Mouse (Mus musculus): ENCODE results near the gene Acat2. TPM values are rescaled to one million over a fixed set of nuclear protein-coding genes. Genes with fewer than 3 reads are reported as not detected.

The Acat2 gene
- 82.3 TPM for polyA plus RNA-seq (2014; fragmentation: Illumina TruSeq; extraction: RNeasy Lipid Tissue Mini Kit (QIAGEN cat#74804); ENCODE audit: low read depth, low replicate concordance)

DNA sequence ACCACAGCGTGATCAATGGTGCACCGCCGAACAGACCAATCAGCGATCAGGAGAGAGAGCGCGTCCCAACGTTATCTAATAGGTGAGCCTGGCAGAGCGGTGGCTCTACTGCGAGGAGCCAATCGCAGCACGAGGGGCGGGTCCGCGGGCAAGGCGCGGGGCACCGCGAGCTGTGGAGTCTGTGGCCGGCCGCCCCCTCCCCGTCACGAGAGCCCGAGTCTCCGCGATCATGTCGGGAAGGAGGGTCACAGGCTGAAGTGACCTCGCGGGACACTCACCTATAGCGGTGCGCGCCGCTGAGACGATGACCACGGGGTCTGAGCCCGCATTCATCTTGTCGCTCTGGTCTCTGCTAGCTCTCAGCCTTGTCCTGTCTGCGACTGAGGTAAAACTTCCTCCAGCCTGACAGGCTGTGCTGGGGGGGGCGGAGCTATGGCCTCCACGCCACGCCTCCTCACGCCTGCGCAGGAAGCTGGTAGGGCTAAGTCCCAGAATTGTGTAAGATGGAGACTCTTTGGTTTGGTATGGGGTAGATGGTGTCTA lies at the start of gene Acat2:
TSS of gene Acat2 (minus strand) at position 417 of the 543 bp plus-strand sequence.

GRCm38 (mm10) chr17:13006546-13006945 lies 46.0 kb upstream of the Acat2 start, which contains the start of gene Sod2:
Gene Sod2, plus strand, starts transcription at chr17:13006846.

DNA sequence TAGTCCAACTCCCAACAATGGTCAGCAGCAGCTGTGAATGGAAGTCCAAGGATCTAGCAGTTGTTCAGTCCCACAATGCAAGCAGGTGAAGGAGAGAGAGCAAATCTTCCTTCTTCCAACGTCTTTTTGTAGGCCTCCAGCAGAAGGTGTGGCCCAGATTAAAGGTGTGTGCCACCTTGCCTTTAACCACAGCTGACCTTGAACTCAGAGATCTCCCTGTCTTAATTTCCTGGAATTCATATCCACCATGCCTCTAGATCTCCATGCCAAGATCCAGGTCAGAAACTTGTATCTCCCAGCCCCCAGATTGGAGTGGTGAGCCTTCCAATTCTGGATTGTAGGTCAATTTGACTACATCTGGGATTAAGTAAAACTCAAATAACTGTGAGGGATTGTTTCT lies 33.5 kb upstream of the Acat2 start, which contains the start of gene Wtap:
TSS of gene Wtap (minus strand) at position 101 of the 400 bp plus-strand sequence.

DNA sequence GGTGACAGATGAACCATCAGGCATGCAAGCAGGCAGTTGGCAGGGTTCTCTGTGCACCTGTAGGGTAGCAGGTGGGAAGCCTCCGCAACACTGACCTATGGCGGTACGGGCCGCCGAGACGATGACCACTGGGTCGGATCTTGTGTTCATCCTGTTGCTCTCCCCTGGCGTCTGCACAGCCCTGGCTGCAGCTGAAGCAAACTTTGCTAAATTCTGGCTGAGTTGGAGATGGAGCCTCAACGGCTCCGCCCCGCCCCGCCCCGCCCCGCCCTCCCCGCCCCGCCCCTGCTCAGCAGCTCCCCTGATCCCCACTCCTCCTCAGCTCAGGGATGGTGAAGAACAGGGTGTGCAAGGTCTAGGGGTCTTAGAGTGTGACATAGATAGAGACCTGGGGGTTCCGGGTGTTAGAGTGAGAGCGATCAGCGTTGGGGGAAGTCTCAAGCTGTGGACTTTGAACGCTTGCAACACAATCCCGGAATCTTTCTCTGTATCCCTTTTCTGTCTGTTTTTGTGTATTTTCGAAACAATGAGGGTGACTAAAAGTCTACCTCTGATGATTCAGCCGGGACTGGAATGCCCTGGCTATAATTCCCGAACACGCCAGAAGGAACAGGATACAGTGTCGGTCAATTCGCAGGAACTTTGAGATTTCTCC lies 20.3 kb downstream of the Acat2 start, which contains the start of gene Acat3:
TSS of gene Acat3 (minus strand) at position 450 of the 655 bp plus-strand sequence.

GRCm38 (mm10) chr17:12915881-12916583 lies 44.5 kb downstream of the Acat2 start, which contains the start of gene Mrpl18:
Gene Mrpl18, minus strand, starts transcription at chr17:12916345.

DNA sequence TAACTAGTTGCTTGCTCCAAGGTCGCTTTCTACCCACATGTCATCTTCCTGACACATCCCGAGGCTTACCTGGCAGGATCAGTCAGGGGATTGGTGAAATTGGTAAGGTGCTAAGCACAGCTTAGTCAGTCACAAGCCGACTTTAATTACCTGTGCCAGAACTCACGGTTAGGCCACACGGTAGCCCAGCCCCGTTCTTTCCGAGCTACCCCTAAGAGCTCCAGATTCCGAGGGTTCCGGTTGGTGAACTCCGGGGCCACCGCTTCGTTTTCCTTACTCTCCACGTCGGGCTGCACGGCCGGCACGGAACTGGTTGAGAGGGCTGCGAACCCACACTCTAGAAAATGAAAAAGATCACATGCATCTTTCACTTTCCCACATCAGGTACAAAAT lies 45.1 kb downstream of the Acat2 start, which contains the start of gene Tcp1:
TSS of gene Tcp1 (plus strand) at position 214 of the 393 bp plus-strand sequence.

GRCm38 (mm10) chr17:12909361-12910280 lies 50.9 kb downstream of the Acat2 start, which contains the start of gene Pnldc1:
Gene Pnldc1, minus strand, starts transcription at chr17:12910230.

Other genes starting within 250 kb of the Acat2 start
- 15.0 TPM for gene Igf2r, start 191.1 kb downstream of the Acat2 start, polyA plus RNA-seq (2014; fragmentation: Illumina TruSeq; extraction: RNeasy Lipid Tissue Mini Kit (QIAGEN cat#74804); ENCODE audit: low read depth, low replicate concordance)
- 0.89 TPM for gene Mas1, start 92.6 kb downstream of the Acat2 start, polyA plus RNA-seq (2014; fragmentation: Illumina TruSeq; extraction: RNeasy Lipid Tissue Mini Kit (QIAGEN cat#74804); ENCODE audit: low read depth, low replicate concordance)
- 0.28 TPM for gene Mrgprh, start 84.7 kb downstream of the Acat2 start, polyA plus RNA-seq (2014; fragmentation: Illumina TruSeq; extraction: RNeasy Lipid Tissue Mini Kit (QIAGEN cat#74804); ENCODE audit: low read depth, low replicate concordance)
- 0.28 TPM for gene Pnldc1, start 50.5 kb downstream of the Acat2 start, polyA plus RNA-seq (2014; fragmentation: Illumina TruSeq; extraction: RNeasy Lipid Tissue Mini Kit (QIAGEN cat#74804); ENCODE audit: low read depth, low replicate concordance)
- gene Tcp1, start 45.0 kb downstream of the Acat2 start, polyA plus RNA-seq (2014; fragmentation: Illumina TruSeq; extraction: RNeasy Lipid Tissue Mini Kit (QIAGEN cat#74804); ENCODE audit: low read depth, low replicate concordance) = 507 TPM
- gene Mrpl18, start 44.4 kb downstream of the Acat2 start, polyA plus RNA-seq (2014; fragmentation: Illumina TruSeq; extraction: RNeasy Lipid Tissue Mini Kit (QIAGEN cat#74804); ENCODE audit: low read depth, low replicate concordance) = 107 TPM
- gene Acat3, start 20.1 kb downstream of the Acat2 start, polyA plus RNA-seq (2014; fragmentation: Illumina TruSeq; extraction: RNeasy Lipid Tissue Mini Kit (QIAGEN cat#74804); ENCODE audit: low read depth, low replicate concordance) = 18.8 TPM
- 127 TPM for gene Wtap, start 33.4 kb upstream of the Acat2 start, polyA plus RNA-seq (2014; fragmentation: Illumina TruSeq; extraction: RNeasy Lipid Tissue Mini Kit (QIAGEN cat#74804); ENCODE audit: low read depth, low replicate concordance)
- 265 TPM for gene Sod2, start 46.1 kb upstream of the Acat2 start, polyA plus RNA-seq (2014; fragmentation: Illumina TruSeq; extraction: RNeasy Lipid Tissue Mini Kit (QIAGEN cat#74804); ENCODE audit: low read depth, low replicate concordance)
- not detected for gene Gpr31b, start 91.5 kb upstream of the Acat2 start, polyA plus RNA-seq (2014; fragmentation: Illumina TruSeq; extraction: RNeasy Lipid Tissue Mini Kit (QIAGEN cat#74804); ENCODE audit: low read depth, low replicate concordance)
- 0.36 TPM for gene Tcp10b, start 100.4 kb upstream of the Acat2 start, polyA plus RNA-seq (2014; fragmentation: Illumina TruSeq; extraction: RNeasy Lipid Tissue Mini Kit (QIAGEN cat#74804); ENCODE audit: low read depth, low replicate concordance)
- not detected for gene Unc93a, start 171.1 kb upstream of the Acat2 start, polyA plus RNA-seq (2014; fragmentation: Illumina TruSeq; extraction: RNeasy Lipid Tissue Mini Kit (QIAGEN cat#74804); ENCODE audit: low read depth, low replicate concordance)

Measured in kidney, adult 10 weeks (tissue).